Mouse (Mus musculus) embryonic fibroblast, embryonic 13.5 days (primary cell): ENCODE measurements around the gene Nectin4.

Source experiments
- CTCF ChIP-seq: IDR thresholded peaks from 2 replicates; pipeline ENCODE4 v1.5.1; 2011; ENCODE audit warnings: mild to moderate bottlenecking, control low read depth, low read length, moderate library complexity, borderline replicate concordance; ENCODE audit not compliant: insufficient read depth
- POLR2A ChIP-seq: IDR thresholded peaks from 2 replicates; pipeline ENCODE4 v1.6.1; 2011; ENCODE audit warnings: low read depth, mild to moderate bottlenecking, control low read depth, low read length, moderate library complexity

DNA sequence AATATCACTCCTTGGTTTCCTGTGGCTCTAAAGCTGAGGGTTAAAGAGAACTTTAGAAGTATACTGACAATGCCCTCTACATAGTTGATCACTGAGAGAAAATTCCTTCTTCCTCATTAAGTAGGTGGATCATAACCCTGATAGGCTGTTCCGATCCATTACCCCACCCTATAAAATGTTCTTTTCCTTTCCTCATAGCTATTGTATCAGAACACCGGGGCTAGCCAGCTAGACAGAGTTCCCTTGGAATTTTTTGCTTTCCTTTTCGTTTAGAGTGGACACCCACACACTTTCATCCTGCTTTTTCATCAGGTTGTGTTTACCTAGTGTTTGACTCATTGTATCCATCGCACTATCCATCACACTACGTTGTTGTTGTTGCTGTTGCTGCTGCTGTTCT is 54.7 kb downstream of the Nectin4 start:
- TF ChIP-seq CTCF (no peak), POLR2A (no peak)
